Mouse (Mus musculus): ENCODE measurements around the gene Scamp3.

DNA sequence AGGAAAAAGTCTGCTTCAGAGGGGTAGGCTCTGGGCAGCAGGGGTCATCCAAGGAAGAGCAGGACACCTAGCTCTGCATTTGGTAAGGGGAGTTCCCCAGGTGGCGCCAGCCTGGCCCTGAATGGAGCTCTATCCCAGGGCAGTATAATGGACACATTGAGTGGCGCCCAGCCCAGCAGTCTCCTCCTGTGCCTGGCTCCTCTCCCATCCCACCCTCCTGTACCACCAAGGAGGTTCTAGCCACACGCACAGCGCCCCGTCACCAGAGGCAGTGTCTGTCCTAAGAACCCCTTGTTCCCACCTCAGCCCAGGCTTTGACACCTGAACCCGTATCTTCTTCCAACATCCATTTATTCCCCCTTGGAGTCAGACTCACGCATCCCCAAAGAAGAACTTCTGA, 32.5 kb downstream of the Scamp3 start:
- TF ChIP-seq CTCF (IDR thresholded peaks at IDR 0.05; ENCODE audit: control insufficient read depth, insufficient read depth, insufficient replicate concordance, low read depth, low read length) = no peak
- no peak for TF ChIP-seq POLR2A (IDR thresholded peaks at IDR 0.05; ENCODE audit: control insufficient read depth, low read depth, low read length)
